Mouse (Mus musculus) granulocyte monocyte progenitor cell, adult 5-6 weeks (primary cell): ENCODE measurements around the gene Purb. TPM values are rescaled to one million over a fixed set of nuclear protein-coding genes. Genes with fewer than 3 reads are reported as not detected.
A peak's percentile ranks its signal among the peaks of the same experiment; 100 is the strongest.
"Not testable (repeated sequence)": the region's sequence is repeated elsewhere in the genome, so short reads cannot be mapped to it uniquely, and the experiment has no call there.

Source experiments
- ATAC-seq: replicated peaks from 2 replicates; pipeline ENCODE4 v1.8.0; 2016; ENCODE audit warnings: mild to moderate bottlenecking, moderate TSS enrichment, inconsistent platforms; ENCODE audit not compliant: poor library complexity, severe bottlenecking
- total RNA-seq, 2 experiments: library from RNA; stranded (forward) in 1 of 2; stranded (reverse) in 1 of 2; fragments of 200-712, 200-1000 nt in 1 of 2; fragments of >200 nt in 1 of 2; fragmentation: Nextera tagmentation in 1 of 2; gene quantifications; 2 replicates each; pipeline ENCODE4 v1.2.3; 2014 to 2017

The Purb gene
- total RNA-seq, 2 experiments from 2014 or later = 35.7 to 36.4 TPM

DNA sequence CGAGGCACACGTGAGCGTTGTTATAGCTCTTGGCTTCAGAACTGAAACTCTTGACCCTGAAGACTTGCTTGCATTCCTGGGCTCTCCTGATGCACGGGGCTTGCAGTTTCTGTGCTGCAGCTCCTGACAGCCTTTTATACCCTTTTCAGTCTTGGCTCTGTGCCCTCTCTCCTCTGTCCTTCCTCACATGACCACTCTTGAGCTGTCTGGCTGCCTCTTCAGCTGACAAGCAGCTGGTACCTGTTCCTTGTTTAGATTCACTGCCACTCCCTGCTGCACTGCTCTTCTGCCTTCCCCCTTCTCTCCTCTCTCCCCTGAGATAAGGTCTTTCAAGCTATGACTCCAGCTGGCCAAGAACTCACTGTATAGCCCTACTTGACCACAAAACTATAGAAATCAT lies 28.2 kb downstream of the Purb start:
- ATAC-seq = no peak

- ATAC-seq = no peak
Observed at GRCm38 (mm10) chr11:6445951-6446350, 29.8 kb downstream of the Purb start.

GRCm38 (mm10) chr11:6445441-6445840 lies 30.3 kb downstream of the Purb start:
- no peak for ATAC-seq

DNA sequence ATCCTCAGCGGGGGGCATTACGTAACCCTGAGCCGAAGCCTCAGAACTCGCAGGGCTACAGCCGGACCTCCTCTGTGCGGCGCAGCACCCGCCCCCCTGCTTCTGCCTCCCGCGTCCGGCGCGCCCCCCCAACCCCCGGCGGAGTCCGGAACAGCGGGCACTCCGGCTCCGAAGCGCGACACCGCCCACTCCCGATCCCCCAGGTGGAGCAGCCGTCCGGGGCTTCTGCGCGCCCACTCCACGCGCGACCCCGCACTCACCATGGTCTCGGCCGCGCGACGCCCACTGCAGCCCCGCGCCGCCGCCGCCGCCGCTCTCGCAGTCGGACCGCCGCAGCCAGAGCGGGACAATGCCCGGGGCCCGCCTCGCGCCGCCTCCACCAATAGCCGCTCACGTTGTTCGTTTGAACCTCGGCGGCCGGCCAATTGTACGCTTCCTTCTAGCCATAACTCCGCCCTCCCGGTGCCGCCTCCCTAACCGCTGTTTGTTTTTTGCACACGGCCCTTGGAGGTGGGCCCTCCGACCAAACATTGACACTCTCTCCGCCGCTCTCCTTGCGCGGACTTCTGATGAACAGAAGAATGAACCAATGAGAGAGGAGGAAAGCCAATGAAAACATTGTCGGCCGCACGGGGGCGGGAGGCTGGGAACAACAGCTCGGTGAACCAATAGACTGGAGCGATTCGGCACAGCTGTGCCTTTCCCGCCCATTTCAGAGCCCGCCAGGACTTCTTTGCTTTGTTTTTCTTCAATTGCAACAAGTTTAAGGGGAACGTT lies 31.5 kb downstream of the Purb start, which contains the start of gene H2afv:
Gene H2afv, minus strand, starts transcription at position 367 of the 777 bp plus-strand sequence.
- peak; percentile 97 for ATAC-seq

GRCm38 (mm10) chr11:6443727-6444076 lies 32.0 kb downstream of the Purb start:
- no peak for ATAC-seq

DNA sequence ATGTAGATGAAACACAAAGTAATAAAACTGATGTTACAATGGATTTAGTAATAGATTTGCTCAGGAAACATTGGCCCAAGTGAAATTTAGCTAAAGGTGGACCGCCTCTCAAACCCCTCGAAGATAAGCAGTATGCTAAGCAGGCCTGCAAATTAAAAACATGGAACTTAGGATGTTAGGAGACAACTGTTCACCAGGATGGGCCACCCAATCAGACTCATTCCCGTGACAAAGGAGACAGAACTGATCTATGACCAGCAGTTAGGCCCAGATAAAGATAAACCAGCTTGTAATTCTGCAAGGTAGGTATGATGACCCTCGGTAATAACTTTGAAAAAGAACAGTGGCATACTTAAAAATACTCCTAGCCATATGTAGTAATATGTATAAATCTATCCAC lies 32.6 kb downstream of the Purb start:
- ATAC-seq = no peak

- no peak for ATAC-seq
Observed at GRCm38 (mm10) chr11:6442566-6442965, 33.2 kb downstream of the Purb start.

- ATAC-seq = no peak
Observed at GRCm38 (mm10) chr11:6440171-6440570, 35.5 kb downstream of the Purb start.

DNA sequence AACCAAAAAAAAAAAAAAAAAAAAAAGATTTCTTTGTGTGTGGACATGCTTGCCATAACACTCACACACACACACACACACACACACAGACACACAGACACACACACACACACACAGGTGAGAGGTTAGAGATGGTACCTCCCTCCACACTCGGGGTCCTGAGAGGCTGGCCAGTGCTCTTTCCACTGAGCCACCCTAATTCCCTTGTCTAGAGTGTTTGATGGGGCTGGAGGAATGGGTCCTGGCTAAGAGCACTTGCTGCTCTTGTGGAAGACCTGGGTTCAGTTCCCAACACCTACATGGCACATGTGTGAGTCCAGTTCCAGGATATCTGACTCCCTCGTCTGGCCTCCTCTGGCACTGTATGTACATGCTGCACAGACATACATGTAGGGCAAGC lies 38.0 kb downstream of the Purb start:
- no peak for ATAC-seq

GRCm38 (mm10) chr11:6436442-6436841 lies 39.3 kb downstream of the Purb start:
- ATAC-seq = peak; percentile 99

GRCm38 (mm10) chr11:6430186-6430585 lies 45.5 kb downstream of the Purb start:
- ATAC-seq = no peak

DNA sequence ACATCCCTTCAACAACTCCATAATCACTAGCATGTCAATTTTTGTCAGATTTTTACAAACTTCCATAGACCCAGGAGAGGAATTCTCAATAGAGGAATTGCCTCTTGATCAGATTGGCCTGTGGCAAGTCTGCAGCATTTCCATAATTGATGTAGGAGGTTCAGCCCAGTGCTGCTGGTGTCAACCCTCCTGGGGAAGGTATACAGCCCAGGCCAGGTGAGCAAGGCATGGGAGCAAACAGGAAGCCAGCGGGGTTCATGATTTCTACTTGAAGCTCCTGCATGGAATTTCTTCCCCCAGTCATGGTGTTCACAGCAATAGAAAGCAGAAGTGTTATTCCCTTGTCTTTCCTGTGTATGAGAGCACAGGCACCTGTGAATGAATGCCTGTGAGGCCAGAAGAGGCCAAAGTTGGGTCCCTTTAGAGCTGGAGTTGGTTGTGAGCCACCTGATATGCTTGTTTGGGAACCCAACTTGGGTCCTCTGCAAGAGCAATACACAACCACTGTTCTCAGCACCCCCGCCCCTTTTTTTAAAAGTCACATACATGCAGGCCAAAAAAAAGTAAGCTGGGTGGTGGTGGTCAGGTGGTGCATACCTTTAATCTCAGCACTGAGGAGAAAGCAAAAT lies 54.9 kb downstream of the Purb start:
- ATAC-seq = no peak

GRCm38 (mm10) chr11:6420283-6420703 lies 55.4 kb downstream of the Purb start:
- no peak for ATAC-seq

GRCm38 (mm10) chr11:6419156-6419555 lies 56.6 kb downstream of the Purb start:
- ATAC-seq = not testable (repeated sequence)

- ATAC-seq = no peak
Observed at GRCm38 (mm10) chr11:6418751-6419150, 57.0 kb downstream of the Purb start.

Other genes with a start within 250 kb of the Purb start
- not detected in 2 replicates for gene Npc1l1, start 245.8 kb downstream of the Purb start, total RNA-seq (2014; fragmentation: Nextera tagmentation)
- not detected in 2 replicates for gene Npc1l1, start 245.8 kb downstream of the Purb start, total RNA-seq (2017)
- 41.7 and 50.7 TPM in 2 replicates for gene Ddx56, start 208.1 kb downstream of the Purb start, total RNA-seq (2014; fragmentation: Nextera tagmentation)
- gene Ddx56, start 208.1 kb downstream of the Purb start, total RNA-seq (2017) = 49.0 and 51.7 TPM in 2 replicates
- gene Tmed4, start 201.0 kb downstream of the Purb start, total RNA-seq (2014; fragmentation: Nextera tagmentation) = 41.8 and 47.2 TPM in 2 replicates
- 39.8 and 50.5 TPM in 2 replicates for gene Tmed4, start 201.0 kb downstream of the Purb start, total RNA-seq (2017)
- 144 and 151 TPM in 2 replicates for gene Ogdh, start 184.3 kb downstream of the Purb start, total RNA-seq (2014; fragmentation: Nextera tagmentation)
- 91.3 and 116 TPM in 2 replicates for gene Ogdh, start 184.3 kb downstream of the Purb start, total RNA-seq (2017)
- gene Zmiz2, start 86.8 kb downstream of the Purb start, total RNA-seq (2014; fragmentation: Nextera tagmentation) = 39.9 and 62.9 TPM in 2 replicates
- gene Zmiz2, start 86.8 kb downstream of the Purb start, total RNA-seq (2017) = 6.1 and 10.6 TPM in 2 replicates
- 4,322 and 4,754 TPM in 2 replicates for gene Ppia, start 60.5 kb downstream of the Purb start, total RNA-seq (2014; fragmentation: Nextera tagmentation)
- gene Ppia, start 60.5 kb downstream of the Purb start, total RNA-seq (2017) = 1,769 and 2,269 TPM in 2 replicates
- 152 and 264 TPM in 2 replicates for gene H2afv, start 31.5 kb downstream of the Purb start, total RNA-seq (2014; fragmentation: Nextera tagmentation)
- gene H2afv, start 31.5 kb downstream of the Purb start, total RNA-seq (2017) = 119 and 143 TPM in 2 replicates
- gene Myo1g, start 45.0 kb upstream of the Purb start, total RNA-seq (2014; fragmentation: Nextera tagmentation) = 84.4 and 96.4 TPM in 2 replicates
- gene Myo1g, start 45.0 kb upstream of the Purb start, total RNA-seq (2017) = 47.8 and 57.4 TPM in 2 replicates
- gene Ccm2, start 71.0 kb upstream of the Purb start, total RNA-seq (2014; fragmentation: Nextera tagmentation) = 39.8 and 56.0 TPM in 2 replicates
- 39.8 and 55.5 TPM in 2 replicates for gene Ccm2, start 71.0 kb upstream of the Purb start, total RNA-seq (2017)
- not detected in 2 replicates for gene Nacad, start 130.1 kb upstream of the Purb start, total RNA-seq (2014; fragmentation: Nextera tagmentation)
- gene Nacad, start 130.1 kb upstream of the Purb start, total RNA-seq (2017) = not detected in 2 replicates
- gene Tbrg4, start 150.2 kb upstream of the Purb start, total RNA-seq (2014; fragmentation: Nextera tagmentation) = 98.2 and 101 TPM in 2 replicates
- gene Tbrg4, start 150.2 kb upstream of the Purb start, total RNA-seq (2017) = 35.0 and 39.1 TPM in 2 replicates
- not detected in 2 replicates for gene Wap, start 162.7 kb upstream of the Purb start, total RNA-seq (2014; fragmentation: Nextera tagmentation)
- not detected in 2 replicates for gene Wap, start 162.7 kb upstream of the Purb start, total RNA-seq (2017)
- gene Ramp3, start 182.6 kb upstream of the Purb start, total RNA-seq (2014; fragmentation: Nextera tagmentation) = not detected in 2 replicates
- gene Ramp3, start 182.6 kb upstream of the Purb start, total RNA-seq (2017) = not detected in 2 replicates